Mouse (Mus musculus): Measurements from ENCODE around the gene Timm23. TPM values are rescaled to one million over a fixed set of nuclear protein-coding genes. Genes with fewer than 3 reads are reported as not detected.

The Timm23 gene
- total RNA-seq, 1 experiment: 428 TPM

GRCm38 (mm10) chr14:32166062-32166441, 35.6 kb downstream of the Timm23 start:
- no peak overlapping the region; the same call in 1 of the 2 replicates for H3K9ac ChIP-seq (ENCODE audit: insufficient read depth, low read depth, low read length, poor library complexity, severe bottlenecking)
- peak overlapping the region; percentile 60 to 67; a peak in 3 of 4 replicates for H3K4me3 ChIP-seq (ENCODE audit: insufficient read depth in 1 of 2, low read depth in 1 of 2, low read length in 2 of 2, poor library complexity in 1 of 2, severe bottlenecking in 1 of 2)
- TF ChIP-seq CHD2 (IDR thresholded peaks at IDR 0.05; ENCODE audit: low read depth, low read length) (no peak), ZC3H11A (IDR thresholded peaks at IDR 0.05; ENCODE audit: borderline replicate concordance, low read depth, low read length) (no peak), MAFK (IDR thresholded peaks at IDR 0.05; ENCODE audit: insufficient read depth, low read depth, low read length) (no peak), ZNF384 (IDR thresholded peaks at IDR 0.05; ENCODE audit: low read depth, low read length) (no peak), HCFC1 (IDR thresholded peaks at IDR 0.05; ENCODE audit: borderline replicate concordance, insufficient read depth, low read length) (no peak)
- H3K4me1 ChIP-seq (ENCODE audit: control insufficient read depth in 2 of 2, insufficient read depth in 2 of 2, low read length in 2 of 2, poor library complexity in 1 of 2): peaks cover 6 to 8% of the 10 kb centered on the region in 2 experiments; a peak in 2 of 4 replicates
- H3K36me3 ChIP-seq (ENCODE audit: control insufficient read depth, insufficient read depth, low read length, poor library complexity, severe bottlenecking): no peaks in the 10 kb centered on the region; the same call in 1 of the 2 replicates
- H3K9me3 ChIP-seq (ENCODE audit: control insufficient read depth, insufficient read depth, low read depth, low read length): no peaks in the 10 kb centered on the region
- no peak overlapping the region for H3K27ac ChIP-seq (ENCODE audit: insufficient read depth, low read depth, low read length, poor library complexity, severe bottlenecking)
- DNase-seq (ENCODE audit: low read depth, low spot score): no peak
- in situ Hi-C loops (cut with MboI; ENCODE audit: low sequenced_read_pairs in 2 of 2, unreplicated experiment in 2 of 2): no loop called here

GRCm38 (mm10) chr14:32165278-32166061, 36.2 kb downstream of the Timm23 start:
- Histone ChIP-seq H3K4me3 (ENCODE audit: insufficient read depth in 1 of 2, low read depth in 1 of 2, low read length in 2 of 2, poor library complexity in 1 of 2, severe bottlenecking in 1 of 2) (peak overlapping the region; percentile 60 to 67), H3K4me1 (ENCODE audit: control insufficient read depth in 2 of 2, insufficient read depth in 2 of 2, low read length in 2 of 2, poor library complexity in 1 of 2) (peaks cover 7 to 8% of the 10 kb centered on the region in 2 experiments; a peak in 2 of 4 replicates), H3K36me3 (ENCODE audit: control insufficient read depth, insufficient read depth, low read length, poor library complexity, severe bottlenecking) (no peaks in the 10 kb centered on the region), H3K9ac (ENCODE audit: insufficient read depth, low read depth, low read length, poor library complexity, severe bottlenecking) (peak overlapping the region; percentile 66), H3K27ac (ENCODE audit: insufficient read depth, low read depth, low read length, poor library complexity, severe bottlenecking) (peak overlapping the region; percentile 80), H3K9me3 (ENCODE audit: control insufficient read depth, insufficient read depth, low read depth, low read length) (no peaks in the 10 kb centered on the region)
- TF ChIP-seq ZC3H11A (IDR thresholded peaks at IDR 0.05; ENCODE audit: borderline replicate concordance, low read depth, low read length) (no peak), MAFK (IDR thresholded peaks at IDR 0.05; ENCODE audit: insufficient read depth, low read depth, low read length) (peak; percentile 3; the same call in 1 of the 2 replicates), CHD2 (IDR thresholded peaks at IDR 0.05; ENCODE audit: low read depth, low read length) (no peak), HCFC1 (IDR thresholded peaks at IDR 0.05; ENCODE audit: borderline replicate concordance, insufficient read depth, low read length) (0 out of 2 replicates have a peak, but pooled peaks have one; percentile 51), ZNF384 (IDR thresholded peaks at IDR 0.05; ENCODE audit: low read depth, low read length) (peak; percentile 73)
- peak; percentile 90 for DNase-seq (ENCODE audit: low read depth, low spot score)
- in situ Hi-C loops (cut with MboI; ENCODE audit: low sequenced_read_pairs in 2 of 2, unreplicated experiment in 2 of 2): no loop called here

GRCm38 (mm10) chr14:32164173-32165051, 37.3 kb downstream of the Timm23 start:
- peaks cover 7 to 8% of the 10 kb centered on the region in 2 experiments; a peak in 2 of 4 replicates for H3K4me1 ChIP-seq (ENCODE audit: control insufficient read depth in 2 of 2, insufficient read depth in 2 of 2, low read length in 2 of 2, poor library complexity in 1 of 2)
- peak overlapping the region in 1 of 2 experiments; percentile 67; a peak in 1 of 4 replicates for H3K4me3 ChIP-seq (ENCODE audit: insufficient read depth in 1 of 2, low read depth in 1 of 2, low read length in 2 of 2, poor library complexity in 1 of 2, severe bottlenecking in 1 of 2)
- no peak overlapping the region for H3K9ac ChIP-seq (ENCODE audit: insufficient read depth, low read depth, low read length, poor library complexity, severe bottlenecking)
- in situ Hi-C loops (cut with MboI; ENCODE audit: low sequenced_read_pairs in 2 of 2, unreplicated experiment in 2 of 2): no loop called here
- no peak overlapping the region; the same call in 1 of the 2 replicates for H3K27ac ChIP-seq (ENCODE audit: insufficient read depth, low read depth, low read length, poor library complexity, severe bottlenecking)
- no peaks in the 10 kb centered on the region for H3K36me3 ChIP-seq (ENCODE audit: control insufficient read depth, insufficient read depth, low read length, poor library complexity, severe bottlenecking)
- no peak for DNase-seq (ENCODE audit: low read depth, low spot score)
- TF ChIP-seq MAFK (IDR thresholded peaks at IDR 0.05; ENCODE audit: insufficient read depth, low read depth, low read length) (peak; percentile 91), ZC3H11A (IDR thresholded peaks at IDR 0.05; ENCODE audit: borderline replicate concordance, low read depth, low read length) (no peak)
- H3K9me3 ChIP-seq (ENCODE audit: control insufficient read depth, insufficient read depth, low read depth, low read length): no peaks in the 10 kb centered on the region

GRCm38 (mm10) chr14:32163203-32163888, 38.4 kb downstream of the Timm23 start:
- DNase-seq (ENCODE audit: low read depth, low spot score): no peak
- Histone ChIP-seq H3K9ac (ENCODE audit: insufficient read depth, low read depth, low read length, poor library complexity, severe bottlenecking) (no peak overlapping the region), H3K4me1 (ENCODE audit: control insufficient read depth in 2 of 2, insufficient read depth in 2 of 2, low read length in 2 of 2, poor library complexity in 1 of 2) (peaks cover 7 to 10% of the 10 kb centered on the region in 2 experiments; a peak in 2 of 4 replicates), H3K36me3 (ENCODE audit: control insufficient read depth, insufficient read depth, low read length, poor library complexity, severe bottlenecking) (no peaks in the 10 kb centered on the region), H3K27ac (ENCODE audit: insufficient read depth, low read depth, low read length, poor library complexity, severe bottlenecking) (no peak overlapping the region), H3K9me3 (ENCODE audit: control insufficient read depth, insufficient read depth, low read depth, low read length) (no peaks in the 10 kb centered on the region), H3K4me3 (ENCODE audit: insufficient read depth in 1 of 2, low read depth in 1 of 2, low read length in 2 of 2, poor library complexity in 1 of 2, severe bottlenecking in 1 of 2) (no peak overlapping the region)
- in situ Hi-C loops (cut with MboI; ENCODE audit: low sequenced_read_pairs in 2 of 2, unreplicated experiment in 2 of 2): no loop called here
- no peak for TF ChIP-seq HCFC1 (IDR thresholded peaks at IDR 0.05; ENCODE audit: borderline replicate concordance, insufficient read depth, low read length)
- no peak for TF ChIP-seq MAFK (IDR thresholded peaks at IDR 0.05; ENCODE audit: insufficient read depth, low read depth, low read length)
- no peak for TF ChIP-seq CHD2 (IDR thresholded peaks at IDR 0.05; ENCODE audit: low read depth, low read length)
- no peak for TF ChIP-seq ZNF384 (IDR thresholded peaks at IDR 0.05; ENCODE audit: low read depth, low read length)
- TF ChIP-seq ZC3H11A (IDR thresholded peaks at IDR 0.05; ENCODE audit: borderline replicate concordance, low read depth, low read length): no peak

Measured in ES-E14 (cell line).